Mouse (Mus musculus): ENCODE results near the gene Med8. TPM values are rescaled to one million over a fixed set of nuclear protein-coding genes. Genes with fewer than 3 reads are reported as not detected.

The Med8 gene
- total and polyA plus RNA-seq, 3 experiments: 12.1 to 68.1 (median 55.6) TPM

Other genes with a start within 250 kb of the Med8 start
- 10 to 100 TPM; 37.5 to 40.1 TPM for gene Kdm4a, start 229.3 kb upstream of the Med8 start, total RNA-seq (2021)
- gene Kdm4a, start 229.3 kb upstream of the Med8 start, polyA plus RNA-seq (2012; rRNA removed): 25.1 and 29.6 TPM in 2 replicates
- gene Ptprf, start 117.9 kb upstream of the Med8 start, total RNA-seq (2021): 10 to 100 TPM; 34.9 to 87.8 TPM
- gene Ptprf, start 117.9 kb upstream of the Med8 start, polyA plus RNA-seq (2012; rRNA removed): 43.2 and 43.3 TPM in 2 replicates
- gene Szt2, start 64 bp upstream of the Med8 start, total RNA-seq (2021): 10 to 100 TPM; 17.1 to 18.0 TPM
- 36.6 and 39.7 TPM in 2 replicates for gene Szt2, start 64 bp upstream of the Med8 start, polyA plus RNA-seq (2012; rRNA removed)
- 100 to 1,000 TPM in 1 of 2 experiments, 10 to 100 TPM in 1; 81.0 to 123 TPM for gene Elovl1, start 18.8 kb downstream of the Med8 start, total RNA-seq (2021)
- gene Elovl1, start 18.8 kb downstream of the Med8 start, polyA plus RNA-seq (2012; rRNA removed): 158 and 228 TPM in 2 replicates
- 1 to 10 TPM; 3.6 to 4.5 TPM for gene Cdc20, start 28.0 kb downstream of the Med8 start, total RNA-seq (2021)
- 6.9 and 8.1 TPM in 2 replicates for gene Cdc20, start 28.0 kb downstream of the Med8 start, polyA plus RNA-seq (2012; rRNA removed)
- under 1 TPM in 1 of 2 experiments, not detected in 1; 0.17 TPM for gene Mpl, start 48.2 kb downstream of the Med8 start, total RNA-seq (2021)
- gene Mpl, start 48.2 kb downstream of the Med8 start, polyA plus RNA-seq (2012; rRNA removed): 0.04 TPM in 1 of 2 replicates, not detected in the other
- gene Tie1, start 80.7 kb downstream of the Med8 start, total RNA-seq (2021): 10 to 100 TPM; 30.3 to 52.5 TPM
- gene Tie1, start 80.7 kb downstream of the Med8 start, polyA plus RNA-seq (2012; rRNA removed): 78.4 and 96.9 TPM in 2 replicates
- not detected for gene 2610528J11Rik, start 117.7 kb downstream of the Med8 start, total RNA-seq (2021)
- gene 2610528J11Rik, start 117.7 kb downstream of the Med8 start, polyA plus RNA-seq (2012; rRNA removed): not detected in 2 replicates
- gene Tmem125, start 134.7 kb downstream of the Med8 start, total RNA-seq (2021): under 1 TPM in 1 of 2 experiments, not detected in 1; 0.21 TPM
- gene Tmem125, start 134.7 kb downstream of the Med8 start, polyA plus RNA-seq (2012; rRNA removed): 0.17 and 0.33 TPM in 2 replicates
- gene Cfap57, start 211.4 kb downstream of the Med8 start, total RNA-seq (2021): under 1 TPM in 1 of 2 experiments, not detected in 1; 0.06 TPM
- gene Cfap57, start 211.4 kb downstream of the Med8 start, polyA plus RNA-seq (2012; rRNA removed): not detected in 2 replicates
- 10 to 100 TPM; 78.5 to 82.0 TPM for gene Ebna1bp2, start 211.5 kb downstream of the Med8 start, total RNA-seq (2021)
- gene Ebna1bp2, start 211.5 kb downstream of the Med8 start, polyA plus RNA-seq (2012; rRNA removed): 6.1 and 10.3 TPM in 2 replicates
- gene Olfr62, start 249.6 kb downstream of the Med8 start, total RNA-seq (2021): not detected
- gene Olfr62, start 249.6 kb downstream of the Med8 start, polyA plus RNA-seq (2012; rRNA removed): not detected in 2 replicates